Mouse (Mus musculus) stomach, embryonic 16.5 days (tissue): ENCODE data around the gene Pla1a. TPM values are rescaled to one million over a fixed set of nuclear protein-coding genes. Genes with fewer than 3 reads are reported as not detected.

Experiments
- ATAC-seq: fragments of 200-750 bp; cut with Nextera tagmentation; 2 replicates; pipeline ENCODE4 v1.8.0; 2017; ENCODE audit warnings: moderate number of reproducible peaks, moderate TSS enrichment; ENCODE audit not compliant: insufficient read depth, low FRiP score
- H3K27ac ChIP-seq: fragments of 300-500 bp; sonication (generic); 2 replicates; pipeline ENCODE4 v1.5.1; 2014; ENCODE audit warnings: low read length
- H3K27me3 ChIP-seq: fragments of 300-500 bp; sonication (generic); 2 replicates; pipeline ENCODE4 v1.6.1; 2014; ENCODE audit warnings: low read length, control low read depth, mixed read lengths; ENCODE audit not compliant: control insufficient read depth, insufficient read depth
- H3K36me3 ChIP-seq: fragments of 300-500 bp; sonication (generic); 2 replicates; pipeline ENCODE4 v1.6.1; 2014; ENCODE audit warnings: low read length; ENCODE audit not compliant: control insufficient read depth, insufficient read depth
- H3K4me1 ChIP-seq: fragments of 300-500 bp; sonication (generic); 2 replicates; pipeline ENCODE4 v1.6.1; 2014; ENCODE audit warnings: low read length, control low read depth, mixed read lengths; ENCODE audit not compliant: control insufficient read depth, insufficient read depth
- H3K4me2 ChIP-seq: fragments of 300-500 bp; sonication (generic); 2 replicates; pipeline ENCODE4 v1.6.1; 2014; ENCODE audit warnings: low read depth, low read length, mixed read lengths
- H3K4me3 ChIP-seq: fragments of 300-500 bp; sonication (generic); replicated peaks from 2 replicates; pipeline ENCODE4 v1.5.1; 2014; ENCODE audit warnings: mild to moderate bottlenecking, low read length
- H3K9ac ChIP-seq: fragments of 300-500 bp; sonication (generic); 2 replicates; pipeline ENCODE4 v1.6.1; 2014; ENCODE audit warnings: low read length
- H3K9me3 ChIP-seq: fragments of 300-500 bp; sonication (generic); replicated peaks from 2 replicates; pipeline ENCODE4 v1.6.1; 2016; ENCODE audit warnings: low read length, control low read depth; ENCODE audit not compliant: control insufficient read depth
- WGBS: fragments of 180-500 bp; shearing (Covaris S2); extraction: QIAGEN DNeasy Blood & Tissue Kit; methylation state at CpG from one replicate; pipeline ENCODE4 v1.1.7; 2014; 5-methylcytosine and 5-hydroxymethylcytosine counted together
- polyA plus RNA-seq: library from polyadenylated mRNA; unstranded; fragments of >200 nt; fragmentation: Nextera tagmentation; extraction: Ambion mirVana; gene quantifications from 2 replicates; pipeline ENCODE4 v1.2.1, GENCODE M21; 2015

Gene Pla1a
- polyA plus RNA-seq, 1 experiment from 2014 or later = 2.6 TPM

DNA sequence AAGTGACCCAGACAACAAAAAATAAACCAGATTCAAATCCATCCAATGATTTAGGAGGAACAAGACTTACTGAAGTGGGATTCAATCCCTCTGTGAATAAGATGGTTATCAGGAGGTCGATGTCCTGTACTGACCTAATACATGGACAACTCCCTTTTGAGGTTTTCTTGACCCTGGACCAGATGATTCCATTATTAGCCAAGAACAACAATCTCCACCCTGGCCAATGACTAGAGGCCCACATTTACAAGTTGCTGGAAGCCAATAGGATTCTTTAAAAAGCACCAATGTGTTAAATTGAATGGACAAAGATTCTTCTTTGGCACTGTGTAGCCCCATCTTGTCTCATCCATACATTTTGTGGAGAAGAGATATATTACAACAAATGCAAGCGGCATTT is 7.6 kb downstream of the Pla1a start:
- Histone ChIP-seq H3K4me3 (no peak overlapping the region), H3K9ac (no peak overlapping the region), H3K4me1 (no peaks in the 10 kb centered on the region), H3K27ac (no peak overlapping the region), H3K9me3 (no peaks in the 10 kb centered on the region), H3K4me2 (no peak overlapping the region), H3K36me3 (no peaks in the 10 kb centered on the region), H3K27me3 (no peaks in the 10 kb centered on the region)
- no peak for ATAC-seq
- 86% methylated on average over 2 of the region's 2 CpGs for WGBS

DNA sequence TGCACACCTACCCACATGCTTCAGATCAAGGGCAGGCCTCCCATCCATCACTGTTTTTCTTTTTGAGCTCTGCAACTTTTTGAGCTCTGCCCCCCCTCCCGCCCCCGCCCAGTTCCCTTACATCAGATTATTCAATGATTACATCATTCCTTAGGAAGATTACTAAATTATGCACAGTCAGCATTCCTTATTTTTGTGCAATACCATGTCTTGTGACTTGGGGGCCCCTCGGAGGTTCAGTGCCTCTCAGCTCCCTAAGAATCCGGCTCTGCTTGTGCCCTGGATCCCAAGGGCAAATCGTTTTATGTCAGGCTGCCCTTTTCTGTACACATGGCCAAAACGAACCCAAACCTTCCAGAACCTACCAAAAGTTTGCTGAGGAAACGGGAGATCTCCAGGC is 18.0 kb downstream of the Pla1a start:
- WGBS = 77% methylated on average over 7 of the region's 7 CpGs
- no peak for ATAC-seq

GRCm38 (mm10) chr16:38408416-38408815 is 24.5 kb downstream of the Pla1a start:
- H3K27ac ChIP-seq = no peak overlapping the region
- ATAC-seq = no peak
- no peaks in the 10 kb centered on the region for H3K27me3 ChIP-seq
- H3K4me3 ChIP-seq = no peak overlapping the region
- 85% methylated on average over 8 of the region's 8 CpGs for WGBS
- no peaks in the 10 kb centered on the region for H3K4me1 ChIP-seq
- no peak overlapping the region for H3K4me2 ChIP-seq
- no peak overlapping the region for H3K9ac ChIP-seq
- no peaks in the 10 kb centered on the region for H3K36me3 ChIP-seq
- H3K9me3 ChIP-seq = no peaks in the 10 kb centered on the region

More for the DNA sequence above, 18.0 kb downstream of the Pla1a start:
- no peaks in the 10 kb centered on the region for H3K9me3 ChIP-seq
- H3K4me1 ChIP-seq = no peaks in the 10 kb centered on the region
- no peak overlapping the region for H3K4me3 ChIP-seq
- no peaks in the 10 kb centered on the region for H3K27me3 ChIP-seq
- H3K36me3 ChIP-seq = no peaks in the 10 kb centered on the region
- H3K4me2 ChIP-seq = no peak overlapping the region
- H3K9ac ChIP-seq = no peak overlapping the region
- no peak overlapping the region for H3K27ac ChIP-seq

- H3K9me3 ChIP-seq = no peaks in the 10 kb centered on the region
Measured at GRCm38 (mm10) chr16:38407584-38407983, 25.4 kb downstream of the Pla1a start.

DNA sequence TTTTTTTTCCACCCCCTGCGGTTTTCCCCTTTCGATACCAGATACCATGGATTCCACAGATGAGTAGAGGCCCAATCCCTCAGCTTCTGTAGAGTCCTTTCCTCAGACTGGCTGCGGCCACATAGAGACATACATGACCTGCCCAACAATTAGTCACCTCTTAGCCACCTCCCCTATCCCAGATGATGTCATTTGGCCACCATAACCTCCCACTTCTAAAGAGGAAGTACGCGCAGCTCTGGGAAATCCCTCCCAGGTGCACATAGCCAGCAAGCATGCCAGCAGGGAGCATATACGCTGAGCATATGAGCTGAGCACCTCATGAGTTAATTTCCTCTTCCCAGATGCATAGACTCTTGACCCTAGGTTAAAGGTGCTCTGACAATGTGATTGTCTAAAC is 26.2 kb downstream of the Pla1a start:
- no peak for ATAC-seq
- no peaks in the 10 kb centered on the region for H3K36me3 ChIP-seq
- no peak overlapping the region for H3K4me3 ChIP-seq
- H3K9ac ChIP-seq = no peak overlapping the region
- WGBS = 75% methylated on average over 6 of the region's 6 CpGs
- H3K9me3 ChIP-seq = no peaks in the 10 kb centered on the region
- no peaks in the 10 kb centered on the region for H3K27me3 ChIP-seq
- no peak overlapping the region for H3K27ac ChIP-seq
- H3K4me2 ChIP-seq = no peak overlapping the region
- H3K4me1 ChIP-seq = no peaks in the 10 kb centered on the region

More at GRCm38 (mm10) chr16:38407584-38407983, 25.4 kb downstream of the Pla1a start:
- Histone ChIP-seq H3K4me2 (no peak overlapping the region), H3K9ac (no peak overlapping the region), H3K4me1 (no peaks in the 10 kb centered on the region), H3K27ac (no peak overlapping the region), H3K4me3 (no peak overlapping the region), H3K36me3 (no peaks in the 10 kb centered on the region), H3K27me3 (no peaks in the 10 kb centered on the region)
- ATAC-seq = no peak
- WGBS = 45% methylated on average over 5 of the region's 5 CpGs

DNA sequence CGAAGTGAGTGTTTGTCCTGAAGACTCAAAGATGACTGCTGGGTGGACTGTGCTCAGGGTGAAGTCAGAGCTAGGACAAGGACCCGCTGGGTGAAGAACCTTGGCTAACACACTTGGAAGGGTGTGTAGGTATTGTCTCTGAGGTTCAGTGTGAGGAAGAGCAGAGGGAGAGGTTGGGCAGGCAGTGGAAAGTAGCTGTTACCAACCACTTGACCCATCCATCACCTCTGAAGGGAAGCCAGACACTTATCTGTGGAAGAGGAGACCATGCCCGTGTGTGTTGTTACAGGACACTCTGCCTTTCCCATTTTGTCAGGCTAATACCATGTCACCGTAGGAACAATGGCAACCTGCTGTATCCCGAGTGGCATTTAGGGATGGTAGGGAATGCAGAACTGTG is 26.7 kb downstream of the Pla1a start:
- no peak overlapping the region for H3K9ac ChIP-seq
- ATAC-seq = no peak
- no peak overlapping the region for H3K27ac ChIP-seq
- H3K4me2 ChIP-seq = no peak overlapping the region
- no peaks in the 10 kb centered on the region for H3K9me3 ChIP-seq
- WGBS = 75% methylated on average over 5 of the region's 5 CpGs
- no peaks in the 10 kb centered on the region for H3K4me1 ChIP-seq
- H3K36me3 ChIP-seq = no peaks in the 10 kb centered on the region
- no peaks in the 10 kb centered on the region for H3K27me3 ChIP-seq
- no peak overlapping the region for H3K4me3 ChIP-seq

- H3K27ac ChIP-seq = no peak overlapping the region
- no peaks in the 10 kb centered on the region for H3K36me3 ChIP-seq
- peaks cover 12% of the 10 kb centered on the region for H3K4me1 ChIP-seq
- no peak overlapping the region for H3K9ac ChIP-seq
- H3K27me3 ChIP-seq = no peaks in the 10 kb centered on the region
- 85% methylated on average over 7 of the region's 7 CpGs for WGBS
- H3K4me3 ChIP-seq = no peak overlapping the region
- H3K9me3 ChIP-seq = no peaks in the 10 kb centered on the region
- H3K4me2 ChIP-seq = no peak overlapping the region
- no peak for ATAC-seq
Measured at GRCm38 (mm10) chr16:38403639-38404038, 29.3 kb downstream of the Pla1a start.

- ATAC-seq = no peak
- Histone ChIP-seq H3K36me3 (no peaks in the 10 kb centered on the region), H3K27ac (no peak overlapping the region), H3K4me1 (peaks cover 12% of the 10 kb centered on the region), H3K27me3 (no peaks in the 10 kb centered on the region), H3K4me2 (no peak overlapping the region), H3K9ac (no peak overlapping the region), H3K9me3 (no peaks in the 10 kb centered on the region), H3K4me3 (no peak overlapping the region)
- WGBS = 79% methylated on average over 6 of the region's 6 CpGs
Measured at GRCm38 (mm10) chr16:38401468-38401867, 31.5 kb downstream of the Pla1a start.

- H3K9ac ChIP-seq = peak overlapping the region; percentile 46
- H3K4me2 ChIP-seq = peak overlapping the region; percentile 50
- H3K36me3 ChIP-seq = no peaks in the 10 kb centered on the region
- no peaks in the 10 kb centered on the region for H3K9me3 ChIP-seq
- H3K4me3 ChIP-seq = peak overlapping the region; percentile 31
- H3K27me3 ChIP-seq = no peaks in the 10 kb centered on the region
- H3K27ac ChIP-seq = no peak overlapping the region
- WGBS = 72% methylated on average over 9 of the region's 9 CpGs
- peaks cover 12% of the 10 kb centered on the region for H3K4me1 ChIP-seq
- ATAC-seq = no peak
Measured at GRCm38 (mm10) chr16:38400311-38400960, 32.5 kb downstream of the Pla1a start.
